Mouse (Mus musculus): ENCODE results near the gene Cacna1g. TPM values are rescaled to one million over a fixed set of nuclear protein-coding genes. Genes with fewer than 3 reads are reported as not detected.

Cacna1g gene
- 0.07 TPM for polyA plus RNA-seq (2017; shearing (Covaris generic))

GRCm38 (mm10) chr11:94473707-94474543 lies at the start of gene Cacna1g:
Cacna1g (minus strand) TSS chr11:94474198.

DNA sequence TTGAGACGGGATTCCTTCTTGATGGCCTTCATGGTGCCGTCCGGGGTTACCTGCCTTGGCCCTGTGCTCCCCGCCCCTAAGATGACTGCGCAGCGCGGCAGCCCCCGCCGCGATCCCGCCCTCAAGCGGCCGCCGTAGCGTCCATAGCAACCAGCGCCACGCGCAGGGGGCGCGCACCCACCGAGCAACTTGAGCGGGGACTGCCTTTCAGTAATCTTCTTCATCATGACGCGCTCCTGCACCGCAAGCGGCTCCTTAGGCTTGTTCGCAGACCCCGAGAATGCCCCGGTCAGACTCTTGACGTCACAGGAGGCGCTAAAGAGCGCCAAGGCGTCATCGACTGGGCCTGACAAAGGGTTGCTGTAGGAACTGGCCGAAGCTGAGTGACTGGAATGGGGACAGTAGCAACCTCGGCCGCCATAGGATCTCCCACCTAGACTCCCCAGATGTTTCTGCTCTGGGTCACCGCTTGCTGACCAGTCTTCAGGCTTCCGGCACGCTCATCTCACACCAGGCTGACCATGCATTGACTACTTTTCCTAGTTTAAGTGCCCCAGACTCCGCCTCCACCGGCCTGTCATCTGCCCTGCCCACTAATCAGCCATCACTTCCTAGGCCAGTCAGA lies 47.3 kb upstream of the Cacna1g start, which contains the start of gene Mycbpap:
Mycbpap (minus strand) TSS at position 524 of the 625 bp plus-strand sequence.

GRCm38 (mm10) chr11:94499661-94500152 lies 25.7 kb upstream of the Cacna1g start, which contains the start of gene Epn3:
Epn3 (minus strand) TSS chr11:94499974.

GRCm38 (mm10) chr11:94486001-94486400 lies 12.0 kb upstream of the Cacna1g start, which contains the start of gene Spata20:
Spata20 (minus strand) TSS chr11:94486179.

GRCm38 (mm10) chr11:94392672-94393109 lies 81.3 kb downstream of the Cacna1g start, which contains the start of gene Abcc3:
Abcc3 (minus strand) TSS chr11:94392997.

Other genes starting within 250 kb of the Cacna1g start
- gene Wfikkn2, start 228.2 kb downstream of the Cacna1g start, polyA plus RNA-seq (2017; shearing (Covaris generic)): 3.3 TPM
- not detected for gene Gm21885, start 192.3 kb downstream of the Cacna1g start, polyA plus RNA-seq (2017; shearing (Covaris generic))
- 72.0 TPM for gene Luc7l3, start 152.2 kb downstream of the Cacna1g start, polyA plus RNA-seq (2017; shearing (Covaris generic))
- 44.6 TPM for gene Ankrd40, start 146.2 kb downstream of the Cacna1g start, polyA plus RNA-seq (2017; shearing (Covaris generic))
- gene Abcc3, start 81.2 kb downstream of the Cacna1g start, polyA plus RNA-seq (2017; shearing (Covaris generic)): 2.1 TPM
- gene Spata20, start 12.0 kb upstream of the Cacna1g start, polyA plus RNA-seq (2017; shearing (Covaris generic)): not detected
- gene Epn3, start 25.8 kb upstream of the Cacna1g start, polyA plus RNA-seq (2017; shearing (Covaris generic)): not detected
- gene Mycbpap, start 47.5 kb upstream of the Cacna1g start, polyA plus RNA-seq (2017; shearing (Covaris generic)): not detected
- gene Rsad1, start 75.1 kb upstream of the Cacna1g start, polyA plus RNA-seq (2017; shearing (Covaris generic)): 1.4 TPM
- gene Chad, start 90.8 kb upstream of the Cacna1g start, polyA plus RNA-seq (2017; shearing (Covaris generic)): 0.30 TPM
- gene Acsf2, start 127.7 kb upstream of the Cacna1g start, polyA plus RNA-seq (2017; shearing (Covaris generic)): 8.7 TPM
- gene Lrrc59, start 155.6 kb upstream of the Cacna1g start, polyA plus RNA-seq (2017; shearing (Covaris generic)): 89.6 TPM
- gene Mrpl27, start 179.6 kb upstream of the Cacna1g start, polyA plus RNA-seq (2017; shearing (Covaris generic)): 34.1 TPM
- 0.82 TPM for gene Eme1, start 179.8 kb upstream of the Cacna1g start, polyA plus RNA-seq (2017; shearing (Covaris generic))
- 50.4 TPM for gene Xylt2, start 203.3 kb upstream of the Cacna1g start, polyA plus RNA-seq (2017; shearing (Covaris generic))
- not detected for gene Gm11541, start 230.3 kb upstream of the Cacna1g start, polyA plus RNA-seq (2017; shearing (Covaris generic))

All from effector memory CD4-positive, alpha-beta T cell, adult 7 months (primary cell).